Mouse (Mus musculus) ovary, adult 18-20 months (tissue): ENCODE measurements at regions not wholly inside any gene's neighbourhood (a gene's known extent, or its start where the extent isn't known, plus 50 kb on each side); places are given as distances from the start of the nearest gene placed in this dataset.

Experiments used
- DNase-seq: peaks from one replicate; pipeline ENCODE4 v3.0.0; 2022; ENCODE audit warnings: low spot score, mixed read lengths

GRCm38 (mm10) chr16:53011847-53012246 lies 558.0 kb upstream of the Alcam start:
- DNase-seq, result no peak

- DNase-seq, result no peak
Measured at GRCm38 (mm10) chr16:52988852-52989397, 535.1 kb upstream of the Alcam start.

GRCm38 (mm10) chr16:52984336-52984735 lies 530.5 kb upstream of the Alcam start:
- DNase-seq, result no peak

- DNase-seq, result no peak
Measured at GRCm38 (mm10) chr16:52980995-52981394, 527.1 kb upstream of the Alcam start.

- DNase-seq, result no peak
Measured at GRCm38 (mm10) chr16:52972811-52973210, 518.9 kb upstream of the Alcam start.

- DNase-seq, result no peak
Measured at GRCm38 (mm10) chr16:52947679-52948078, 493.8 kb upstream of the Alcam start.

- no peak for DNase-seq
Measured at GRCm38 (mm10) chr16:52934749-52935148, 480.9 kb upstream of the Alcam start.

- DNase-seq, result no peak
Measured at GRCm38 (mm10) chr16:52931978-52932377, 478.1 kb upstream of the Alcam start.

GRCm38 (mm10) chr16:52892467-52893255 lies 438.8 kb upstream of the Alcam start:
- DNase-seq, result no peak

- no peak for DNase-seq
Measured at GRCm38 (mm10) chr16:52879463-52880114, 425.7 kb upstream of the Alcam start.

GRCm38 (mm10) chr16:52867833-52868232 lies 414.0 kb upstream of the Alcam start:
- DNase-seq, result no peak

GRCm38 (mm10) chr16:52863554-52863953 lies 409.7 kb upstream of the Alcam start:
- no peak for DNase-seq

GRCm38 (mm10) chr16:52861263-52861662 lies 407.4 kb upstream of the Alcam start:
- no peak for DNase-seq

- no peak for DNase-seq
Measured at GRCm38 (mm10) chr16:52858441-52859209, 404.8 kb upstream of the Alcam start.

- DNase-seq, result no peak
Measured at GRCm38 (mm10) chr16:52851129-52851528, 397.3 kb upstream of the Alcam start.

- DNase-seq, result no peak
Measured at GRCm38 (mm10) chr16:52818976-52819375, 365.1 kb upstream of the Alcam start.

- DNase-seq, result no peak
Measured at GRCm38 (mm10) chr16:52811219-52811618, 357.3 kb upstream of the Alcam start.

- DNase-seq, result no peak
Measured at GRCm38 (mm10) chr16:52804365-52804764, 350.5 kb upstream of the Alcam start.

GRCm38 (mm10) chr16:52799715-52800392 lies 346.0 kb upstream of the Alcam start:
- DNase-seq, result no peak

GRCm38 (mm10) chr16:52795184-52795583 lies 341.3 kb upstream of the Alcam start:
- no peak for DNase-seq

GRCm38 (mm10) chr16:52789946-52790345 lies 336.1 kb upstream of the Alcam start:
- DNase-seq, result no peak

- no peak for DNase-seq
Measured at GRCm38 (mm10) chr16:52747744-52748143, 293.9 kb upstream of the Alcam start.
